Mouse (Mus musculus): ENCODE measurements around the gene Asb18. TPM values are rescaled to one million over a fixed set of nuclear protein-coding genes. Genes with fewer than 3 reads are reported as not detected.

Gene Asb18
- total RNA-seq, 2 experiments from 2014 or later, result 16.9 to 18.1 TPM

DNA sequence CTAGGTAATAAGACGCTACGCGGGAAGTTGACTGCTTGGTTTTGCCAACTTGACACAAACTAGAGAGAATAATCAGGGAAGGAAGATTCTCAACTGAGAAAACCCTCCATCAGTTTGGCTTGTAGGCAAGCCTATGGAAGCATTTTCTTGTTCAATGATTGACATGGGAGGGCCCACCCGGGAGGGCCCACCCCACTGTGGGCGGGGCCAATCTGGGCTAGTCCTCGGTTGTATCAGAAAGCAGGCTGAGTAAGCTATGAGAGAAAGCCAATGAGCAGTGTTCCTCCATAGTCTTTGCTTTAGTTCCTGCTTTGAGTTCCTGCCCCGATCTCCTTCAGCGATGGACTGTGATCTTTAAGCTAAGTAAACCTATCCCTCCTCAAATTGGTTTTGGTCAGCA, 38.1 kb downstream of the Asb18 start:
- no peak for DNase-seq (ENCODE audit: low spot score)
- intact Hi-C loops (cut with DNase I), result no loop called here

DNA sequence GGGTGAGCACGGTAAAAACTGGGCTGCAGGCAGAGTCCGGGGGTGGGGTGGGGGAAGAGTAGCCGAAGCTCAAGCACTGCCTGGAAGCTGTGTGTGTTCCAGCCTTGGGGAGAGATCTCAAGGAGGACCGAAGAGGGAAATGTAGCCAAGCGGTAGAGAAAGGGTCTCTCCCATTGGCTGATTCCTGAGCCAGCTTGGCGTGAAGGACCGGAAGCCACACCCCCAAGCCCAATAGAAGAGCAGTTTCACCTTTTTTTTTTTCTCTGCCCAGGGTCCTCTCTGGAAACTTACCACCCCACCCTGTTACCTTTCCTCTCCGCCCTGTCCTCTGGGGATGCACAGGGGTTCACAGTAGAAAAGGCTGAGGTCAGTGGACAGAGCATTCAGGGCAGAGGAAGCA, 39.9 kb downstream of the Asb18 start:
- DNase-seq (ENCODE audit: low spot score), result no peak
- intact Hi-C loops (cut with DNase I), result no loop called here

DNA sequence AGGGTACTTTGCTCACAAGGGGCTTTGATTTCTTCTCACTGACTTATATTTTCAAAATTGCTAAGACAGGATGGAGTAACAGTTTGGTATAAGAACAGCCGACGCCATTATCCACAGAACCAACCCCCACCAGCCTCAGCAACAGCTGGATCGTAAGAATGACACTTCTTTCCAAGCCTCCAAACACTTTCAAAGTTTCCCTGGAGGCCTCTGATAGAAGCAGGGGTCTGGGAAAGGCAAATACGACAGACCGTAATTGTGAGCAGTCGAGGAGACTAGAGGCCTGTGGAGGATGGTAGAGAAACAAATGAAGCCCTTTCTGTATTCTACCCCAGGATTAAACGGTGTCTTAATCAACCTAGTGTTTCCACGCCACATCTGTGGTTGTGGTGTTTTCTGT, 42.6 kb downstream of the Asb18 start:
- intact Hi-C loops (cut with DNase I), result no loop called here
- DNase-seq (ENCODE audit: low spot score), result no peak

DNA sequence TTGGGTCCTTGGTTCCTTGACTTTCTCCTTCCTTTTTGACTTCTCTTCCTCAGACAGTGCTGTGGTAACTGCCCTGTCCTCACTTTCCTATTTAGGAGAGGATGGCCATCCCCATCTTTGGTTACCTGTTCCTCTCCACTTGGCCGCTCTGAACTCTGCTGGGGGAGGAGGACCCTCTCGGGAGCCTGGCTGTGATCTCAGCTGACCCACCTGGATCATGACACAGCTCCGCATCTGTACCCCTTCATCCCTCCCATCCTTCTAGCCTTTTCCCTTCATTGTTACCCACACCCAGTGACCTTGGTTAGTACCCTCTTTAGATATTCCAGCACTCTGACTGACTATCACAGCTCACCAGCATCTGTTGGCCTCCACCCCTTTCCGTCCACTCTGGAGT, 44.8 kb downstream of the Asb18 start:
- intact Hi-C loops (cut with DNase I), result no loop called here
- no peak for DNase-seq (ENCODE audit: low spot score)

DNA sequence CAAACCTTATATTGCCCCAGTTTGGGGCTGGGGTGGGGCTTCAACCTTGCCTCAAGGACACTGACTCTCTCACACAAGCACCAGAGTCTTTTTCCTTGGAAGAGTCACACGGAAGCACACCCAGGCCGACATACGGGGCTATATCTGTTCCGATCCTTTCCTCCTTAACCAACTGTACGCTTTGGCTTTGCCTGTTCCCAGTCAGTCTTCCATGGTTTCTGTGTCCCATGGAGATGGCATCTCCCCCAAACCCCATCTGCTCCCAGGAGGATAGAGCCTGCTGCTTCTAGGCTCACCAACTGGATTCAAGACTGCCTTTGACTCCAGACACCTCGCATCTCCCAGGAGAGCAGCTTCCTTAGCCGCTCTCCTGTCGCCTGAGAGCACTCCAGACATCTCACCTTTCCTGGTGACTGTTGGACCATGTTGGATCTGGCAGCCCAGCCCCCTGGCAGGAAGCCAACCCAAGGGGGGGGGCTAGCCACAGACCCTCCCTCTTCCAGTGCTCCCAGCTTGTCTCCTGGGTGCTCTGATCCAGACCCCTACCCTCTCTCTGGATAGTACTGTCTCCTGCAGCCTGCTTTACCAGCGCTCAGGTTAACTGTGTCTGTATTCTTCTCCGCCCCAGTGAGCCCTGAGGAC, 45.3 kb downstream of the Asb18 start:
- intact Hi-C loops (cut with DNase I), result no loop called here
- DNase-seq (ENCODE audit: low spot score), result no peak

DNA sequence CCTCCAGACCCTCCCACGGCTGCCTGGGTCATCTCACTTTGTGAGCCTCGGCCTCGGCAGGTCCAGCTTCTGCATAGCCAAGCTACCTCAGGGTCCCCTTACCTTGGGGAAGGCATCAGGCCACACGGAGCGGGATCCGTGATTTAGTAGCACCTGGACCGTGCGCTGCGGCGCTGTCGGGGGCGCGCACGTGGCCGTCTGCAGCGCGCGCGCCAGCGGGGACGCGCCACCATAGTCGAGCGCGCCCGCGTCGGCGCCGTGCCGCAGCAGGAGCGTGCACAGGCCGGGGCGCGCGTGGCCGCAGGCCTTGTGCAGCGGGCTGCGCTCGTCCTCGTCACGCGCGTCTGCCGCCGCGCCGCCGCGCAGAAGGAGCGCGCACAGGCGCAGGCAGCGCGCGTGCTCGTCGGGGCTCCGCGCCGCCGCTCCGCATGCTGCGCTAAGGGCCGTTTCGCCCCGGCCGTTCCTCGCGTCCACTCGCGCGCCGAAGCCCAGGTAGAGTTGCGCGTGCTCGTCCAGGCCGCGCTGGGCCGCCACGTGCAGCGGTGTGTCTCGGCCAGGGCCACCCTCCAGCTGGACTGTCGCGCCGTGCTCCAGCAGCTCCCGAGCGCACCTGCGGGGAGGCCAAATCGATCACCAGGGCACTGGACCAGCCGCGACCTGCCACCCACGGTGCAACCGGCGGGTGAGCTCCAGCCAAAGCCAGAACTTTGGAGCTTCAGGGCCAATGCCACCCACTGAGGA, 46.2 kb downstream of the Asb18 start:
- no peak for DNase-seq (ENCODE audit: low spot score)
- intact Hi-C loops (cut with DNase I), result no loop called here

DNA sequence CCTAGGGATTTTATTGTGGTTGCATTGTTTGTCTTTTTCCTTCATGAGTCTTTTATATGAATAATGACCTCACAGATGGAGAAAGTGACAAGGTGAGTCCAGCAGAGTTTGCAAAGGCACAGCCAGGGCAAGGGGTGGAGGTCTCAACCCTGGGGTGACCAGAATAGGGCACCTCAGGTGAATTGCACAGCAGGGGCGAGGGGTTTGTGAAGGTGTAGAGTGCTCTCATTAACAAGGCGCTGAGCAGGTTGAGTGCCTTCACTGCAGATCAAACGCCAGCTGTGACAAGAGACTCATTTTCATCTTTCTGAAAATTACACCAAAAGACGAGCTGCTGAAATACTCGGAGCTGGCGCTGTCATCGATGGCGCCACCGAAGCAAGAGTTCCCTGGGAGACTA, 46.9 kb downstream of the Asb18 start:
- no peak for DNase-seq (ENCODE audit: low spot score)
- intact Hi-C loops (cut with DNase I), result no loop called here

DNA sequence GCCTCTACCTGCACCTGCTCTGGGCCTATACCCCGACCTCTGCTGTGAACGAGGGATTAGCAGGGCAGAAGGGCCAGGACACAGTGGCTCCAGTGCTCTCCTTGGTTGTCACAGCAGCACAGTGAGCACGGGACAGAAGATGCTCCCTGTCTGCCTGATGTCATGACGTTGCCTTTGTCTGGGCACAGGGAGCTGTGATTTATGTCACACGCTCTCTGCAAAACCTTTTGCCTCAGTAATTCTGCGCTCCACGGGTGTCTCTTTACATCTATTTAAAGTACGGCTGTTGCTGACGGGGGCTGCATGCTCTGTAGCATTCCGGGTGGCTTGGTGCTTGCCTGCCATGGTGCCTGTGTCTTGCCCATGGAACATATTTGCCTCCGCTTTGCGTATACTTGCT, 50.0 kb downstream of the Asb18 start:
- intact Hi-C loops (cut with DNase I), result no loop called here

DNA sequence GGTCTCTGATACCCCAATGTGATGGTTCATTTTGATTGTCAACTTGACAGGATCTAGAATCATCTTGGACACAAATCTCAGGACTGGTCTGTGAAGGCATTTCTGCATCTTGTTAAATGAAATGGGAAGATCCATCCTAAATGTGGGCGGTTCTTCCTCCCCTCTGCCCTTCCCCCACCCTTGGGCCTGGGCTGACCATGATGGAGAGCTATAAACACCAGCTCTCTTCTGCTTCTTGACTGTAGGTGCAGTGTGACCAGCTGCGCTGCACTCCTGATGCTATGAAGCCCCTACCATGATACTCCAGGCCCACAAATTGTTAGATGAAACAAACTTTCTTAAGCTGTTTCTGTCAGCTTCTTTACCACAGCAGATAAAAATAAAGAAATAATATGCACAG, 51.2 kb downstream of the Asb18 start:
- intact Hi-C loops (cut with DNase I), result no loop called here
- no peak for DNase-seq (ENCODE audit: low spot score)

More for the DNA sequence above, 50.0 kb downstream of the Asb18 start:
- DNase-seq (ENCODE audit: low spot score), result no peak

DNA sequence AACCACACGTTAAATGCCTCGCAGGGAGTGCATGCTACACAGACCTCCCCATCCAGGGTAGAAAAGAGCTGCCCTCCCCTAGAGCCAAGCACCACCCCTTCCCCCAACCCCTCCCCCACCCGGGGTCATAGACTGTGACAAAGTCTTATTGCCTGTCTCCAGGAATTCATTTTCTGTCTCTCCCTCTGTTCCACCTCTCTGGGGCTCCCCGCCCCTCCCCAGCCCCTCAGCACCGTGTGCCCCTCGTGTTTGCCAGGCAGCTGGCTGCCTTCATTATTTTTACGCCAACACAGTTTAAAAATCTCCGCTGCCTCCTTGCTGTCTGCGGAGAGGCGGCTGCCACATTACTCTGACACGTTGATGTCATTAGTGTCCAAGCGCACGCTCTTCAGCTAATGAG, 52.4 kb downstream of the Asb18 start:
- intact Hi-C loops (cut with DNase I), result no loop called here
- no peak for DNase-seq (ENCODE audit: low spot score)

DNA sequence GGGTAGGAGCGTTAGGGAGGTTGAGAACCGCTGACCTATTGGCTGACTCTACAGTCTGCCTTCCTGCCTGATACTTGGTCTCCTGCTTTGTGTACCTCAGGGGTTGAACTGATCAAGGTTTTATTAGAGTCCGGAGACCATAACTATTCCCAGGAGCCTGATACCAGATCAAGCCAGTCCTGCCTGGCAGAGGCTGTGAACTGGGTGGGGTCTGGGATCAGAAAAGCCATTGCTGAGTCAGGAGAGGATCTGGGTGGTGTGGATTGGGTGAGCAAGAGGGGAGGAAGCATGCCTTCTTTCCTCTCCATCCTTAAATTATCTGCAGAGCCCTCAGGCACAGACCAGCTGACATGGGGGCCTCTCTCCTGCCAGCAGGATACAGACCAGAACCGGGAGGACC, 55.1 kb downstream of the Asb18 start:
- intact Hi-C loops (cut with DNase I), result no loop called here
- DNase-seq (ENCODE audit: low spot score), result no peak

DNA sequence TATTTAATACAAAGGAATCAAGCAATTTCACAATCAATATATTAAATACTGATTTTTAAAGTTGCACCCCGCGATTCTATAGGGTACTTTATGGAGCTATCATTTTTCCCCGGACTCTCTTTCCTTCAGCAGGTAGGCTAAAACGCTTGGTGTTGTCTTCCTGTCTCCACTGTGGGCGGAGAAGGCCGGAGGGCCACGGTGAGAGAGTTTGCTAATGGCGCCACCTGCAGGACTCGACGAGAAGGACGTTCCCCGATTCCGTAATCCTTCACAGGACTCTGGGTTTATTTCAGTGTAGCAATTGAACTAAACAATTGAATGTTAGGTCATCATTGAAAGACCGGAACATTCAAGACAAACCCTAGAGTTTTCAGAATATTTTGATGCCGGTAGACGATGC, 71.3 kb downstream of the Asb18 start:
- intact Hi-C loops (cut with DNase I), result loop anchor here (1.0 to 10.0 kb wide), 6 partner anchors 86 to 708 kb away; no protein-coding TSS in a partner anchor
- DNase-seq (ENCODE audit: low spot score), result peak; percentile 31

DNA sequence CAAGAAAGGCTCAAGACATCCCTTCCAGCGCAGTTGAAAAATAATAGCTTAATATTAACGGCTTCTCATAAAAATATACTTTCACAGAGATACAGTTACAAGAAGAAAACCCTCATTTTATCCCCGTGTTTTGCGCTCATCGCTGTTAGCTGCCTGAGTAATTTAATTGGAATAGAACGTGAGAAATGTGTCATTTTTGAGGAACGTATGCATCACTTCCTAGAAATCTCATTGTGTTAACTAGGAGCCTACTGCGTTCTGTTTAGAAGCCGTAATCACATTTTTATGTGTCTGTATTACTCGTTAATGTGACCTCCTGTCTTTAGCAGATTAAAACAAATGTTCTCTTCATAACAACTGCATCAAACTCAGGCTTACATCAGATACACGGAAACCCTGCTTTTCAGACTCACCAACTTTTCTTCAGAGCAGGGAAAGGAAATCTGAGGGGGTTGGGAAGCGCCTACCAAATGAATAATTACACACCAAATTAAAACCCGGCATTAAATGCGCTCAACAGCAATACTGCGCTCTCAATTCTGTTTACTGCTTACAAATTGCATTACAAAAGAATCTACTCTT, 72.0 kb downstream of the Asb18 start:
- DNase-seq (ENCODE audit: low spot score), result no peak
- intact Hi-C loops (cut with DNase I), result loop anchor here (2.0 to 10.0 kb wide), 5 partner anchors 85 to 708 kb away; no protein-coding TSS in a partner anchor

DNA sequence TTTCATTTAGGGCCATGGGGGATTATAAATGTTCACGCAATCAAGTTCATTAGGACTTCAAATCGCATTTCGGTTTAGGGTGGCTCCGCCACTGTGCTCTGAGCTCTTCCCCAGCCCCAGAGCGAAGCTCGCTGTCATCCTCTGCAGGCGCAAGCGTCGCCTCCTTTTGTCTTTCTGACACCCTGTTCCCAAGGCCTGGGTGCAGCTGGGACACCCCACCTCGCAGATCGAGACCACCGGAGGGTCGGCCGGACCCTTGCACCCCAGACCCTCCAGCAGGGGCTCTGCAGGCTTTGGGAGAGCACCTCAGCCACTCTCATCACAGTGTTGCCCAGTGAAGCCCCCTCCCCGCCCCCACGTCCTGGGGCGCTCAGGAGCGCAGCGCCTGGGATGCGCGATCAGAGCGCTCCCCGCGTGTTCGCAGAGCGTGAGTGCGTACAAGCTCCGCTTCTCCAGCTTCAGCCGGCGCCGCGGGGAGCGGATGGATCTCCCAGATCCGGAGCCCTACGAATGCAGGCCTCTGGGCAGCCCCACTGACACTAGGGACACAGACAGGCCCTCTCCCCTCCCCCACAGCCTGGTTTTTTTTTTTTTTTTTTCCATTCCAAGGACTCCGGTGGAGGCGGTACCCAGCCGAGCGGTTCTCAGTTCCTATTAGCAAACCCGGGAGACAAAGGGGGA, 72.6 kb downstream of the Asb18 start:
- DNase-seq (ENCODE audit: low spot score), result no peak
- intact Hi-C loops (cut with DNase I), result loop anchor here (2.0 to 10.0 kb wide), 5 partner anchors 85 to 707 kb away; no protein-coding TSS in a partner anchor

DNA sequence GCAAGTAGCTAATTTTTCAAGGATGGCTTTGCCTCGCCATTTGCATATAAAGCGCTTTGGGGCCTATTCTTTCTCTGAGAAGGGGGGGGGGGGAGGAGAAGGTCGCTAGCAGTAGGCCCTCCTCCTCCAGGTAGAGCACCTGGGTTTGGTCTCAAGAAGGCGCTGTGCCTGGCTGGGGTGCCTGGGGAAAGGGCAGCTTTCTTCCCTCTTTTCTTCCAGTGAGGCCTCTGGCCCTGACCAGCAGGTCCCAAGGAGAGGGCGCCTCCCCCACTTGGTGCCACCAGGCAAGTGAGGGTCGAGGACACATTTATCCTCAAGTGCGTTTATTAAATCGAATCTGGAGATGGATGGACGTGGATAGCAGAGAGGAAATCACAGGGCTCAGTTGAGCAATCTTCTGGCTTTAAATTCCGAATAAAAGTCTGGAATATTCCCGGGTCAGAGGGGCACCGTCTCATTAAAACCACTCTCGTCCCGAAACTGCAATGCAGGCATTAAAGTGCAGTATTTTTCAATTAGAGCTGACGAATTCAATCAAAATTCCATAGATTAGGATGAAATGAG, 73.4 kb downstream of the Asb18 start:
- no peak for DNase-seq (ENCODE audit: low spot score)
- intact Hi-C loops (cut with DNase I), result loop anchor here (5.0 to 10.0 kb wide), 4 partner anchors 84 to 706 kb away; no protein-coding TSS in a partner anchor

DNA sequence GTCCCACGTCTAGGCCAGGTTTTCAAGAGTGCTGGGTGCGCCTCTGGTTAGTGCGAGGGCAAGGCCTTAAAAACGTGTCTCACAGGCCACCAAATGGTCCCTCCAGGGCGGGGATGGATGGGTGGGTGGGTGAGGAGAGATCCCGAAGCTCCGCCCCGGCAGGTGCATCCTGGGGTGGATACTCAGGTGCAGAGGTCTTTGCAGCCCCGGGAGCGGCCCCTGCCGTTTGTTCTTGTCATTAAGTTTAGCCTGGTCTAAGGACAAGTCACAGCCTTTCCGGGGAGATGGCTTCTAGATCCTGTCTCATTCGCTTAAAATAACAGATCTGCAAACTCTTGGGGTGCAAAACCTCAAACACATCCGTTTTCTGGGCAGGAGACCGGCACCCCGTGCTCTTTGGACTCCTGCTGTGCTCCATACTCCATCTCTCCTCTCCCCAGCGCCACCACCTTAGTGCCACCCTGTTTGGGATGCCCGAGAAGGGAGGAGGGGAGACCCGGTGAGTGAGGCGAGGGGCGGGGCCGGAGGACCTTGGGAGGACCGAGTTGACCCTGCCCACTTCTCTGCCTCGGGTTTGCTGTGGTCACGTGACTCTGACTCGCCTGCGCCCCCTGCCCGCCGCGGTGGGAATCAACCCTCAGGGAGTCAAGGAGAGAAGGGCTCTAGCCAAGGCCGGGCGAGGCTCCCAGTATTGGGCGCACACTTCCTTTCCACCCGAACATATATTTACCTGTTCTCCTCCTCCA, 74.3 kb downstream of the Asb18 start:
- DNase-seq (ENCODE audit: low spot score), result peak; percentile 42
- intact Hi-C loops (cut with DNase I), result loop anchor here (5.0 to 10.0 kb wide), 4 partner anchors 83 to 705 kb away; no protein-coding TSS in a partner anchor

DNA sequence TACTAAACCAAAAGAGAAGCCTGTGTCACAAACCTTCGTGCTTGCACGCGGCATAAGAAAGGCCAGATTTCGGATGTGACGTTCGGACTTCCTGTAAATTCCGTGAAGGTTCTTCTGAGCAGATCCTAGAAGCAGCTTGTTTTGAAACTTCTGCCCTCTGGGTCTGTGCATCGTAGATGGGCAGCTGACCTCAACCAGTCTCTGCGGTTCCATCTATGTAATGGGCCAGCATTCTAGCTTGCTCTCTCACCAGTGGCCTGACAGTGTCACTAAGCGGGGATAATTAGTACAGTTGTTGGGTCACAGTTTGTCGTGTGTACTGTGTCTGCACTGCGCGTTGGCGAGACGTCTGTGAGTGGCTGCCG, 74.9 kb downstream of the Asb18 start:
- no peak for DNase-seq (ENCODE audit: low spot score)
- intact Hi-C loops (cut with DNase I), result no loop called here

DNA sequence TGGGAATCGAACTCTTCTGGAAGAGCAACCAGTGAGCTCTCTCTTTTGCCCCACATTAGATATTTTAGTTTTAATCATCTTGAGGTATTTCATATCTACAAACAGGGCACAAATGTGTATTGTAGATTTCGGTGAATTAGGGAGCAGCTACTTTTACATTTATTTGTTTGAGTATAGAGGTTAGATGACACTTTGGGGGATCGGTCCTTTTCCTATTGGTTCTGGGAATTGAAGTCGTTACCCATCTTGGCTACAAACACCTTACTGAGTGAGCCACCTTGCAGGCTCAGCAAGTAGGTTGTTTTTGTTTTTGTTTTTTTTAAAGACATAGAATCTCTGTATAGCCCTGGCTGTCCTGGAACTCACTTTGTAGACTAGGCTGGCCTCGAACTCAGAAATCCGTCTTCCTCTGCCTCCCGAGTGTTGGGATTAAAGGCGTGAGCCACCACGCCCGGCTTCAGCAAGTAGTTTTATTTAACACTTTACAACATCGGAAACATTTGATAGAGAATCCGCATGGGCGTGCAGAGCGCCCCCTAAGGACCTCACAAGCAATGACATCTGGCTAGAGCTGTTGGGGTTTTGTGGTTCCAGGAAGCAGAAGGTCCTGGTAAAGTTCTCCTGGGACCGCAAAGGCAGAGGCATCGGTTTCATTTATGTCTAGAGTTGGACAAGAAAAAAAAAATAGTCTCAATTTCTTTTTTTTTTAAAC, 75.4 kb downstream of the Asb18 start:
- intact Hi-C loops (cut with DNase I), result no loop called here

More for the DNA sequence above, 75.4 kb downstream of the Asb18 start:
- no peak for DNase-seq (ENCODE audit: low spot score)
